Mouse (Mus musculus): ENCODE results near the gene Tnfrsf22.
A peak's percentile ranks its signal among the peaks of the same experiment; 100 is the strongest.

Tnfrsf22 gene

DNA sequence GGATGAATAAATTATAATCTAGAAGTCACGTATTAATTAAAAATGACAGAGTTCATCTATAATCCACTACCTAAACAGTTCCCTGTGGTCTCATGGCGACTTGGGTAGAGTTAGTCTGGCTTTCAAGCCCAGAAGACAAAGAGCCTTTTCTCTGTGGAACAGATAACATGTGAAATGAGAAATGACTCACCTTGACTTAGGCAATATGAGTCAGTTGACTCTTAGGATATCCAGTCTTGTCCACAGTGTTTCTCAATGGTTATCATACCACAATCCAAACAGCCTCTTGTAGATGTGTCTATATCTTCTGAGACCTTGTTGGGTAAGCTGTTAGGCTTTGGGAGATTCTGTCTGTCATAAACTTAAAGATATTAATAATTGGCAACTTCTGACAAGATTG is 18.0 kb downstream of the Tnfrsf22 start:
- DNase-seq (ENCODE audit: low read depth, low spot score), result no peak

DNA sequence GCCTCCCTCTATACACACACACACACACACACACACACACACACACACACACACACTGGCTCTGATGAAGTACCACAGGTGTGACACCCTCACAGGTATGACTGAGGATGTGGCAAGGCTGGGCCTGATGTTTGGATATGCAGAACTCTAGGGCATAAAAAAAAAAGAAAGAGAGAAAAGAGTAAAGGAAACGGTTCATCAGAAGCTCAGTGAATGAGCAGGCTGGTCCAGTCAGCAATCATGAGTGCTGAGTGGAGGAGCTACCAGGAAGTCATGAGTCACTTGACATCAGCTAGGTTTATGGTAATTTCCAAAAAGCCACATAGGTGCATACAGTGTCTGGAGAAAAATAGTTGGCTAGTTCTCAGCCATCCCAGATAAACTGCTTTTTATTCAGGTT is 20.0 kb downstream of the Tnfrsf22 start:
- no peak for DNase-seq (ENCODE audit: low read depth, low spot score)

DNA sequence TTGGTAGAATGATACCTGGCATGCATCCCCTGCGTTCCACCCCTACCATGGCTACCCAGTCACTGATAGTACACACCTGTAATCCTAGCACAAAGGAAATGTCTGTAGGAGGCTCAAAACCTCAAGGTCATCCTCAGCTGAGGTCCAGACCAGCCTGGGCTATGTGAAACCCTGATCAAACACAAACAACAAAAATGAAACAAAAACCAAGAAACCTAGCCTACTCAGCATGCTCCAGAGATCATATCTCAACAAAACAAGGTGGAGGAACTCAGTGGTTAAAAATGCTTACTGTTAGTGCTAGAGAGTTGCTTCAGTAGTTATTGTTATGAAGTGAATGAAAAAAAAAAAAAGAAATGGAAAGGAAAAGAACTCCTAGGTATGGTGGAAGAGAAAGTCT is 20.9 kb downstream of the Tnfrsf22 start, which contains the start of gene Tnfrsf26:
Gene Tnfrsf26 (minus strand): TSS at position 183 of the 400 bp plus-strand sequence.
- DNase-seq (ENCODE audit: low read depth, low spot score), result no peak

DNA sequence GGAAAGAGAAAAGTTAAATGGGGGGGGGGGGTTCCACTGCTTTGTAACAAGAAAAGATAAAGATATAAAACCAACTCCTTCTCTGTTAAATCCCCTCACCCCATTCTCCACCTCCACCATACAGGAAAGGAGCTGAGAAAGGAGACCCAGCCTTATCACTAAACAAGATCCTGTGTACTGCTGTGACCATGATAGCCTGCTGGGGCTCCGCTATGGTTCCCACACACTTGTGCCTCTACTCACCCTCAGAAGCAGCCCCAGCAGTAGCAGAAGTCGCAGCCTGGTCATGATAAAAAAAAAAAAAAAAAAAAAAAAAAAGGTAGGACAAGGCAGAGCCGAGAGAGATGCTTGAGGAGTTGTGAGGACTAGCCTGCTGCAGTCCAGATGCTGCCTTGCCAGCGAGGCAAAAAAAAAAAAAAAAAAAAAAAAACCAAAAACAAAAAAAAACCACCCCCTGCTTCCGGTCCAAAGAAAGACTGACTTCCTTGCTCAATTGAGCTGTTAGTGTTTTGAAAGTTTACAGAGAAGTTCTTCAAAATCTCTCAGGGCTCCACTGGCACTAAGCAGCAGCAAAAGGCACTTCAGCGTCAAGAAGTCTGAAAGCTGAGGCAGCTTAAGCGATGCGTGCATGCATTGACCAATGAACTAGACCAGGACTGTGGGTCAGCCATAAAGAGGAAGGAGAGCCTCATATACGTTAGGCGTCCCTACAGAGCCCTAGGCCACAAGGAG is 21.7 kb downstream of the Tnfrsf22 start:
- no peak for DNase-seq (ENCODE audit: low read depth, low spot score)

DNA sequence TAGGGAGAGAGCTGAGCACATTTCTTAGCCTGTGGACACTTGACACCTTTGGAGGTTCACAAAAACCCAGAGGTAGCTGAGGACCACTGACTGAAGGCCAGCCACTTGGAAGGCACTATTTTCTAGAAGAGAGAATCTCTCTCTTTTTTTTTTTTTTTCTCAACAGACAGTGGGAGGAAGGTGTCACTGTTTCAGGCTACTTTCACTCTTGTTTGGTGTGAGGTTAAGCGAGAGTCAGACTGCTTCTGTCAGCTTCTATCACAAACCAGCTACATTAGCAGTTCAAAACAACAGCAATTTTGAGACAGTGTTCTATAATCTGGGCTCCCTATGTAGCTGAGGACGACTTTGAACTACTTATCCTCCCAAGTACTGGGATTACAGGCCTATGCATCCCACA is 23.3 kb downstream of the Tnfrsf22 start:
- DNase-seq (ENCODE audit: low read depth, low spot score), result no peak

DNA sequence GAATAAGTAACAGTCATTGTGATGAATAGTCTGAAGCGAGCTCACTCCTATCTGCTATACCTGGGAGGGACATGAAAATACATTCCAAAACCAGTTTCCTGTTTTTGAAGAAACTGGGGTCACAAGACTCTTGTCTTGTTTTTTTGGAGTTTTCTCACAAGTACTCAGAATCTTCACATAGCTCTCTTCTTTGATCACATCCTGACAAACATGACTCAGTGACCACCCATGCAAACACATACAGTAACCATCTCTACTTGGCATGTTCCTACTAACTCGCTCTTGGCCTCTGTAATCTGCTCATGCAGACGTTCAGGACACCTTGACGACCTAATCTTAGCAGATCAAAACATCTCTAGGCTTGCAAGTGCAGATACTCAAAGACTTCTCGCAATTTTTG is 24.3 kb downstream of the Tnfrsf22 start:
- DNase-seq (ENCODE audit: low read depth, low spot score), result no peak

DNA sequence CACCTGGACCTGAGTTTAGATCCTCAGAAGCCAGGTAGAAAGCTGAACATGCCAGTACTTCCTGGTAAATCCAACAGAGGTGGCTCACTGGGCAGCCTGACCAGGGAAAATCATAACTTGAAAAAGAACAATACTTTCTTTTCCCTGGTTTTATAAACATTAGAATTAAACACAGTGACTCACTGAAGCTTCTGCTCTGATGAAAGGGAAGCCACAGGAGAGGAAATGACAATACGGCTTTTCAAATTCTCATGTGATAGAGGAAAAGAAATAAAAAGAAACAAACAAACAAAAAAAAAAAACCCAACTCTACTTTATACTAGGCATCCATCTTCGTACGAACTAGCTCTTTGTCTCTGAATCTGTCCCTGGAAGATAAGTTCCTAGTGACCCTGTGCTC is 24.9 kb downstream of the Tnfrsf22 start:
- DNase-seq (ENCODE audit: low read depth, low spot score), result no peak

DNA sequence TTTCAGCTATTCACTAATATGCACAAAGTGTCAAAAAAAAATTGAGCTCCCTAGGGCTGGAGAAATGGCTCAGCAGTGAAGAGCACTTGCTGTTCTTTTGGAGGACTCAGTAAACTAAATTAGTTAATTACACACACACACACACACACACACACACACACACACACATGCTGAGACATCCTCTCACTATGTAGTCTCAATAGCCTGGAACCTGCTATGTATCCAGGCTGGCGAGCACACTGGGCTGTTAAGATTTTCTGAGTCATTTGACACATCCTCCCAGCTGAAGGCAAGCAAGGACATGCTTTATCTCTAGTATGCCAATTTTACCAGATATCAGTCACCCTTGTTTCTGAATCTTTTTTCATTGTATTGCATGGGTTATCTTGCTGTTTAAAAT is 28.5 kb downstream of the Tnfrsf22 start:
- no peak for DNase-seq (ENCODE audit: low read depth, low spot score)

DNA sequence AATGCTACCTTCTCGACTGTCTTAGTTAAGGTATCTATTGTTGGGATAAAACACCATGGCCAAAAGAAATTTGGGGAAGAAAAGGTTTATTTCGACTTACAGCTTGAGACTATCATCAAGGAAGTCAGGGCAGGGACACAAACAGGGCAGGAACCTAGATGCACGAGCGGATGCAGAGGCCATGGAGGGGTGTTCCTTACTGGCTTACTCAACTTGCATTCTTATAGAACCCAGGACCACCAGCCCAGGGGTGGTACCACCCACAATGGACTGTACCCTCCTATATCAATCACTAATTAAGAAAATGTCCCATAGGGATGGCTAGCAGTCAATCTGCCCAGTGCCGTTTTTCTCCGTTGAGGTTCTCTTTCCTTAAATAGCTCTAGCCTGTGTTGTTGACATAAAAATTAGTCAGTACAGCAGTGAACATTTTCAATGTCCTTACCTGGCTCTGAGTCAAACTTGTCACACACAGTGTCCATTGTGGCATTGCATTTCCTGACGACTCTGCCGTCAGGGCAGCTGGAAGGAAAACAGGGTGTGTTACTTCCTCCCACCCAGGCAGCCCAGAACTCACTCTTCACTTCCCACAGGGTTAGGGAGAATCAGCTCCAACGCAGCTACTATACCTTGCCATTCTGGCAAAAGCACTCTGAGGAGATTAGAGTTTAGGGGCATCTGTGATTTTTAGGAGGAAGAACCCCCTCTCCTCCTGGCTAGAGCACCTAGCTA is 34.9 kb downstream of the Tnfrsf22 start:
- DNase-seq (ENCODE audit: low read depth, low spot score), result no peak

DNA sequence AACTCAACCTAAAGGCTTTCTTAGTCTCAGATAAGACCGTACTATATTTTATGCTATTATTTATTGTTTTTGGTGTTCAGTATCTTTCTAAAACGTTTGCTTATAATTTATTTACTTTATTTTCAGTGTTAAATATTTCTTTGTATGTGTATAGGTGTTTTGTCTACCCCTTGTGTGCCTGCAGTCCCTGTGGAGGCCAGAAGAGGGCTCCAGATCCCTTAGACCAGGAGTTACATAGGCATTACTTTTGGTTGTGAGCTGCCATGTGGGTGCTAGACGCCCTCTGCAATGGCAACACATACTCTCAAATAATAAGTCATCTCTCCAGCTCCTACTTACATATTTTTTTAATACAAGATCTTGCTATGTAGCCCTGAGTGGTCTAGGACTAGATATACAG is 37.2 kb downstream of the Tnfrsf22 start:
- DNase-seq (ENCODE audit: low read depth, low spot score), result peak; percentile 66

DNA sequence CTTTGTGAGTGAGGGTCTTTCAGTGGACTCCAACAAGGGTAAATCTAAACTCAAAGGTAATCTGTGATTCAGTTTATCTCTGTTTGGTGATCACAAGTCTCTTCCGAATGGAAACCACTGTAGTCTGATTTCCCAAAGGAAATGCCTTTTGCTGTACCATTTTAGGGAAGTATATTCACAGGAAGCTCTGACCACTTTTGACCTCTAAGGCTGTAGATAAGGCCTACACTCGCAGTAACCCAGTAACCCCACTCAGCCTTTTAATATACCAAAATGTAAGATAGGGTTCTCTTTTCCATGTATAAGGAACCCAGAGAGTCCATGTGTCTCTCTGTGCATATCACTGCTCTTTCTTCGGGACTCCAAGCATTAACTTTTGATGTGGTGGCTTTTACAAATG is 44.1 kb downstream of the Tnfrsf22 start:
- DNase-seq (ENCODE audit: low read depth, low spot score), result no peak

DNA sequence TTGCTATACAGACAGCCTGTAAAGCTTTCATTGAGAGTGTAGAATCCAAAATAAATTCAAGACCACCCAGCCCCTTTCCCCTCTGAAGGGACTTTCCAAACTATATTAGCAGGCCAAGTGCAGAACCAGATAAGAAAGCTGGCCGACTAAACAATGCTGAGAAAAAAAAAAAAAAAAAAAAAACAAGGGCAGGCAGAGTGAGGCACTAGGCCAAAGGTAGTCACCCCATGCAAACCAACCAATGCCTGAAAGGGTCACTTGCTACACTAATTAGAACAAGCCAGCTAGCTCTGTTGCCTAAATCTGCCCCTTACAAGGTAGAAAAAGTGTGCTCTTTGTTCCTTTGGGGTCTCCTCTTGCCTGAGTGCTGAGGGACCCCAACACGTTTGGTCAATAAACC is 44.6 kb downstream of the Tnfrsf22 start:
- no peak for DNase-seq (ENCODE audit: low read depth, low spot score)

DNA sequence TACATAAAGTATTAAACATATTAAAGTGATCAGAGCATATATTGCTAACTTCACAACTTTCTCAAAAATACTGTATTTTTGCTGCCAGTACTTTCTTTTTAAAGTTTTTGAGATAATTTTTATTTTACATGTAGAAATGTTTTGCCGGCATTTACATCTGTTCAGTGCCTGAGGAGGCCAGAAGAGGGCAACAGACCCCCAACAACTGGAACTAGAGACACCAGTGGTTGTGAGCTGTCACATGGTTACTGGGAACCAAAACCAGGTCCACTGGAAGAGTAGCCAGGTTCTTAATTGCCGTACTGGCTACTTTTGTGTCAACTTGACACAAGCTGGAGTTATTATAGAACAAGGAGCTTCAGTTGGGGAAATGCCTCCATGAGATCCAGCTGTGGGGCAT is 47.8 kb downstream of the Tnfrsf22 start:
- DNase-seq (ENCODE audit: low read depth, low spot score), result peak; percentile 80

DNA sequence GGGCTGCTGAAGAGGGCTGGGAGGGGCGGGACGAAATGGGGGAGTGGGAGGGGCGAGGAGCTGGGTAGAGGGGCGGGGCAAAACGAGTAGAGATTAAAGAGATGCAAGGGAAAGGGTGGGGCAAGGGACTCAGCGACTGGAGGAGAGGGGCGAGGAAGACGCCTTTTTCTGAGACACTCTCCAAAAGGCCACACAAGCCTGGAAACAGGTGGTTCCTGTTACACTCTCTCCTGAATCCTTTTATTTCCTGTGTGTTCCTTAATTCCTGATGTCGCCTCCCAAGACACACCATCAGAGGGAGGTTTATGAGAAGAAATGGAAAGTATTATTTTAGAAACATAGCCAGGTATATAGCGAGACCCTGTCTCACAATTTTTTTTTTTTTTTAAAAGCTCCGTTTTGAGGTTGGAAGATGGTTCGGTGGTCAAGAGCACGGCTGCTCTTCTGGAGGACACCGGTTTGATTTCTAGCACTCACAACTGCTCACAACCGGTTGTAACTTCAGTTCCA is 49.2 kb downstream of the Tnfrsf22 start:
- DNase-seq (ENCODE audit: low read depth, low spot score), result no peak

DNA sequence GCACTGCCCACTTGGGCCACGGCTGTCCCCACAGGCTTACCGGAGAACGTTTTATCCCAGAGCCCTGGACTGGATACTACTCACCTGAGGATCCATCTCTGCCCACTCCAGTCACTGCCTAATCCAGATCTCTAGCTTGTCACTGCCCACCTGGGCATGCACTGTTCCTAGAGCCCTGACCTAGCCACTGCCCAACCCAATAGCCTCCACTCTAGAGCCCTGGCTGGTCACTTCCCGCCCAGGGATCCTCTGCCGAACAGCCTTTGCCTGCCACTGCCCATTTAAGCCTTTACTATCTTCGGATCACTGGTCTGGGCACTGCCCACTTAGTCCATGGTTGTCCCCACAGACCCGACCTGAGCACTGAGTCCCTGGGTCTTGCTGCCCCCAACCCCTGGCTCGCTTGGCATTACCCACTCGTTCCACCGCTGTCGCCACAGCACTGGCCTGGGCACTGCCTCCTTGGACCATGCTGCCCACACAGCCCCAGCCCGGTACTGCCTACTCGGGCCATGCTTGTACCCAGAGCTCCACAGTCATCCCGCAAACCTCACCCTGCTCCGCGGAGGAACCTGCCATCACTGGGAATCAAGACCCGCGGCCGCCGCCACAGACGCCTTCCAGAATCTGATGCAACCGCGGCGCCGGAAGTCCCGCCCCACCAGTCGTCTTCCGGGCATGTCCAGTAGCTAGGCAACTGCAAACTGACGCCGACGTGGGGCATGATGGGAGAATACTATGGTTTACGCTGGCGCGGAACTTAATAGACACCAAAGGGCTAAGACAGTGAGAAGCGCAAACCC is 49.8 kb downstream of the Tnfrsf22 start, which contains the start of gene Cars:
Gene Cars (minus strand): TSS at position 663 of the 803 bp plus-strand sequence.
- peak; percentile 99 for DNase-seq (ENCODE audit: low read depth, low spot score)

DNA sequence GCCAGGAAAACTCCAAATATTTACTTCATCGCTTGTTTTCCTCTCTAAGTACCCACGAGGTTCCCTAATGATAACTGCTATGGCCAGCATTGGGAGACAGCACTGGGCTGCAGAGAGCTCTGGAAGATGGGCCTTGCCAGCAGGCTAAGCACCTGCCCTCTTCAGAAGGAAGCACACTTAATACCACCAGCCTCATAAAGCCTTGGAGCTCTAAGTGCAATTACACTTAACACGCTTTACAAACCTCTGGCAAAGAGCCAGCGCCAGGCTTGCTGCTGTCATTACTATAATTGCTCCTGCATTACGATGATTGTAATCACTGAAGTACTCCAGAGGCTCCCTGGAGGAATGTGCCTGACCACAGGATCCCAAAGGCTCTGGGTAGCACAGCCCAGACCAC is 54.6 kb downstream of the Tnfrsf22 start:
- DNase-seq (ENCODE audit: low read depth, low spot score), result no peak

DNA sequence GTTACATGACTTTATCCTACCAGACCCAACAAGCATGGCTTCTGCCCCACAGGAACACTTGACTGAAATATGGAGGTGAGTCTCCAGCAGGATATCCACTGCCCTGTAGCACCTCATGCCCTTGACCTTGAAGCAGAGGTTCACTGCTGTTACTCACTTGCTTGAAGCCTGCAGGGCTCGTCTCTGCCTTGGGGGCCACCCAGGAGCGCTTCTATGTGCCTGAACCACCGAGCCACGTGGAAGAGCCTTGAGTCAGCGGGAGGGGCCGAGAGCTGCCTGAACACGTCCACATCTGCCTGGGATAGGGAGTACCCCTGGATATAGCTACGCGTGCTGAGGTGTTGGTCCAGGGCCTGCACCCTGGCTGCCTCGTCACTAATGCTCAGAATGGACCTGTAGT is 57.2 kb downstream of the Tnfrsf22 start:
- DNase-seq (ENCODE audit: low read depth, low spot score), result peak; percentile 64

DNA sequence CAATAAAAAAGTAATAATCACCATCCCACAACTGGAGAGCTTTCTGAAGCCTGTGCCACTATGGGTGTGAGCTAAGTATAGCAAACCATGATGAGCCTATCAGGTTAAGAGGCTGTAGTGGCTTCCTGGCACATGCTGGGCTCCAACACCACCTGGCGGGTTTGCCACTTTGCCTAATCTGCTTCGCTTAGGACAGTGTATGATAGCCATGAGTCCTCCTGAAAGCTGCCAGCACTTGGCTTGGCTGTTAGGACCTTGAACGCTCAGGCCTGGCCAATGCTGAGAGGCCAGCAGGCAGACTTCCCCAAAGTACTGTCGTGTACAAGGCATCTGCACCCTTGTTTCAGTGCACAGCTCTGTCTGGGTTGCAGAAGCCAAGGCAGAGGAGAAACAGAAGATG is 61.5 kb downstream of the Tnfrsf22 start:
- no peak for DNase-seq (ENCODE audit: low read depth, low spot score)

DNA sequence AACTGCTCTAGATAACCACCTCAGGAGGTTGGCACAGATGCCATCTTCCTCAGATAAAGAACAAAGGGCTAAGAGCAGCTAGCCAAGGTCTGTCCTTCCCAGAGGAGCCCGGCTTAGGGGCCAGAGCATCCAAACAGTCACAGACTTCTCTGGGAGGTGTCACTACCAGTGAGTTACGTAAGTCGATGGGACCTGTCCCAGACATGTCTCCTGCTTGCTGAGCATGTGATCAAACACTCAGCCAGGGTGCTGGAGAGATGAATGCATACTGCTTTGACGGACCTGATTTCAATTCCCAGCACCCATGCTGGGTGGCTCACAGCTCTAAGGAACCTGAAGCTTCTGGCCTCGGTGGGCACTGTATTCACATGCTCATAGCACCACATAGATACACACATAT is 61.9 kb downstream of the Tnfrsf22 start:
- DNase-seq (ENCODE audit: low read depth, low spot score), result peak; percentile 30
